Mouse (Mus musculus) CH12.LX (cell line): ENCODE results near the gene Gpr3. TPM values are rescaled to one million over a fixed set of nuclear protein-coding genes. Genes with fewer than 3 reads are reported as not detected.

Source experiments
- DNase-seq: peaks from one replicate; pipeline ENCODE4 v3.0.0-alpha.2; 2013; ENCODE audit errors: extremely low read depth
- H3K27ac ChIP-seq: 2 replicates; pipeline ENCODE4 v1.5.1; 2012; ENCODE audit warnings: low read depth, mild to moderate bottlenecking, control low read depth, moderate library complexity; ENCODE audit not compliant: insufficient read depth
- H3K27me3 ChIP-seq: replicated peaks from 2 replicates; pipeline ENCODE3; 2012; ENCODE audit warnings: inconsistent platforms
- H3K36me3 ChIP-seq, 2 experiments: replicated peaks in 1 of 2; 2 replicates each; pipeline versions ENCODE3 to v1.6.1; 2012; ENCODE audit warnings: inconsistent platforms in 1 of 2, low read length in 1 of 2, mild to moderate bottlenecking in 1 of 2, mixed read lengths in 1 of 2, moderate library complexity in 1 of 2; ENCODE audit not compliant: control insufficient read depth in 1 of 2, insufficient read depth in 1 of 2
- H3K4me1 ChIP-seq, 2 experiments: 2 replicates each; pipeline ENCODE4 v1.6.1; 2012; ENCODE audit warnings: inconsistent platforms in 1 of 2, moderate library complexity in 1 of 2; ENCODE audit not compliant: insufficient read depth in 2 of 2, control insufficient read depth in 1 of 2
- H3K4me2 ChIP-seq: 2 replicates; pipeline ENCODE4 v1.6.1; 2012; ENCODE audit warnings: low read depth, mild to moderate bottlenecking, control low read depth; ENCODE audit not compliant: poor library complexity, insufficient read depth, severe bottlenecking
- H3K4me3 ChIP-seq, 3 experiments: fragments of 150-350 bp in 1 of 3; sonication (generic) in 1 of 3; replicated peaks in 1 of 3; 2 replicates each; pipeline versions ENCODE3 to v1.5.1; 2011 to 2012; ENCODE audit warnings: low read depth in 2 of 3, low read length in 2 of 3, mild to moderate bottlenecking in 2 of 3, moderate library complexity in 2 of 3, control low read depth in 1 of 3, improper control_type of control experiment in 1 of 3, inconsistent platforms in 1 of 3, mixed read lengths in 1 of 3; ENCODE audit not compliant: poor library complexity in 1 of 3
- H3K79me2 ChIP-seq: replicated peaks from 2 replicates; pipeline ENCODE4 v1.6.1; 2012; ENCODE audit warnings: mild to moderate bottlenecking, moderate library complexity; ENCODE audit not compliant: control insufficient read depth, poor library complexity, insufficient read depth, severe bottlenecking; ENCODE audit errors: extremely low read depth
- H3K9ac ChIP-seq: 2 replicates; pipeline ENCODE4 v1.6.1; 2012; ENCODE audit warnings: low read depth, mild to moderate bottlenecking, control low read depth, moderate library complexity; ENCODE audit not compliant: insufficient read depth
- H3K9me3 ChIP-seq: replicated peaks from 2 replicates; pipeline ENCODE3; 2012; ENCODE audit warnings: low read length, inconsistent platforms, mixed read lengths
- BHLHE40 ChIP-seq: IDR thresholded peaks from 2 replicates; pipeline ENCODE4 v1.6.1; 2011; ENCODE audit warnings: mild to moderate bottlenecking, low read depth, low read length, improper control_type of control experiment
- CTCF ChIP-seq, 2 experiments: IDR thresholded peaks in 1 of 2; conservative IDR thresholded peaks in 1 of 2; 2 replicates each; pipeline ENCODE4 v1.5.1; 2011 to 2012; ENCODE audit warnings: low read depth in 2 of 2, low read length in 2 of 2, improper control_type of control experiment in 1 of 2, inconsistent platforms in 1 of 2, mild to moderate bottlenecking in 1 of 2, moderate library complexity in 1 of 2
- MAX ChIP-seq: IDR thresholded peaks from 2 replicates; pipeline ENCODE4 v1.6.1; 2011; ENCODE audit warnings: low read length, improper control_type of control experiment
- MXI1 ChIP-seq: IDR thresholded peaks from 2 replicates; pipeline ENCODE4 v1.6.1; 2011; ENCODE audit warnings: mild to moderate bottlenecking, low read depth, low read length, improper control_type of control experiment
- MYC ChIP-seq: IDR thresholded peaks from 2 replicates; pipeline ENCODE4 v1.6.1; 2011; ENCODE audit warnings: low read depth, mild to moderate bottlenecking, improper control_type of control experiment, low read length
- NELFE ChIP-seq: IDR thresholded peaks from 2 replicates; pipeline ENCODE4 v1.6.1; 2011; ENCODE audit warnings: low read depth, low read length, improper control_type of control experiment
- NRF1 ChIP-seq: IDR thresholded peaks from 2 replicates; pipeline ENCODE4 v1.6.1; 2014; ENCODE audit warnings: low read depth, mild to moderate bottlenecking, inconsistent platforms, low read length, improper control_type of control experiment, moderate library complexity
- POLR2A ChIP-seq: IDR thresholded peaks from 2 replicates; pipeline ENCODE4 v1.6.1; 2011; ENCODE audit warnings: low read depth, mild to moderate bottlenecking, improper control_type of control experiment, low read length
- SIN3A ChIP-seq: IDR thresholded peaks from 2 replicates; pipeline ENCODE4 v1.6.1; 2012; ENCODE audit warnings: low read length, improper control_type of control experiment, inconsistent platforms
- SMC3 ChIP-seq: IDR thresholded peaks from 2 replicates; pipeline ENCODE4 v1.6.1; 2011; ENCODE audit warnings: low read depth, low read length, improper control_type of control experiment
- USF2 ChIP-seq: conservative IDR thresholded peaks from 2 replicates; pipeline ENCODE4 v1.6.1; 2011; ENCODE audit warnings: low read depth, low read length, improper control_type of control experiment
- ZC3H11A ChIP-seq: IDR thresholded peaks from 2 replicates; pipeline ENCODE4 v1.6.1; 2012; ENCODE audit warnings: low read depth, mild to moderate bottlenecking, inconsistent platforms, low read length, improper control_type of control experiment
- dilution Hi-C: fragments of 300-500 bp; cut with MboI; formaldehyde crosslinking; loops from 2 replicates; pipeline ENCODE4 v1.14.3; 2020; ENCODE audit warnings: low sequenced_read_pairs; ENCODE audit not compliant: extremely low pct_unique_long_range_greater_than_20kb, extremely low pct_ligation_motif_present
- in situ Hi-C: fragments of 300-500 bp; cut with MboI; formaldehyde crosslinking; loops from 3 replicates; pipeline ENCODE4 v1.14.3; 2019; ENCODE audit warnings: low sequenced_read_pairs, low pct_ligation_motif_present, low pct_unique_long_range_greater_than_20kb, mixed read lengths
- polyA plus RNA-seq: library from polyadenylated mRNA; unstranded; fragments of >175 nt; gene quantifications from 2 replicates; pipeline ENCODE4 v1.2.1, GENCODE M21; 2012; ENCODE audit warnings: low read depth; ENCODE audit not compliant: insufficient read length
- total RNA-seq, 2 experiments: library from RNA; depleted of rRNA; stranded (reverse); fragments of 300-350 nt in 1 of 2; fragments of >200 nt in 1 of 2; gene quantifications; 2 replicates each; pipeline ENCODE4 v1.2.3; 2012 to 2014

Gpr3 gene
- total and polyA plus RNA-seq, 3 experiments = 0.11 to 0.13 TPM; not detected in 1

- in situ Hi-C loops = no loop called here
- Histone ChIP-seq H3K79me2 (no peaks in the 10 kb centered on the region), H3K4me2 (peak within 1 kb of the TSS; percentile 93), H3K9ac (peak within 1 kb of the TSS; percentile 60), H3K27ac (no peak within 1 kb of the TSS), H3K36me3 (no peaks in the 10 kb centered on the region), H3K4me3 (peak within 1 kb of the TSS; percentile 49 to 64 (median 50)), H3K4me1 (peaks cover 3 to 22% of the 10 kb centered on the region in 2 experiments; a peak in 3 of 4 replicates), H3K9me3 (peaks cover 2% of the 10 kb centered on the region), H3K27me3 (peaks cover 53% of the 10 kb centered on the region)
- dilution Hi-C loops = no loop called here
- no peak for DNase-seq
- TF ChIP-seq MXI1 = no peak
- TF ChIP-seq POLR2A = no peak
- no peak for TF ChIP-seq SMC3
- TF ChIP-seq SIN3A = no peak
- TF ChIP-seq NELFE = no peak
- no peak for TF ChIP-seq ZC3H11A
- TF ChIP-seq BHLHE40 = no peak
- TF ChIP-seq MYC = no peak
- TF ChIP-seq NRF1 = no peak
Measured at GRCm38 (mm10) chr4:133240490-133240921, 28.2 kb upstream of the Gpr3 start, which contains the start of gene Map3k6. TSS of gene Map3k6 (plus strand) at chr4:133240818.

- no peak overlapping the region for H3K4me2 ChIP-seq
- H3K9ac ChIP-seq = no peak overlapping the region
- peak; percentile 48 for DNase-seq
- no peaks in the 10 kb centered on the region for H3K79me2 ChIP-seq
- no peaks in the 10 kb centered on the region for H3K36me3 ChIP-seq
- H3K4me1 ChIP-seq = peaks cover 3 to 22% of the 10 kb centered on the region in 2 experiments; a peak in 3 of 4 replicates
- TF ChIP-seq USF2 = no peak
- H3K27ac ChIP-seq = no peak overlapping the region
- peaks cover 2% of the 10 kb centered on the region for H3K9me3 ChIP-seq
- dilution Hi-C loops (no loop called here), in situ Hi-C loops (no loop called here)
- H3K27me3 ChIP-seq = peaks cover 32% of the 10 kb centered on the region
- no peak overlapping the region for H3K4me3 ChIP-seq
Measured at GRCm38 (mm10) chr4:133237911-133238310, 25.6 kb upstream of the Gpr3 start.

GRCm38 (mm10) chr4:133235415-133235814 lies 23.1 kb upstream of the Gpr3 start:
- in situ Hi-C loops = no loop called here
- Histone ChIP-seq H3K4me1 (peaks cover 3 to 14% of the 10 kb centered on the region in 2 experiments; a peak in 3 of 4 replicates), H3K36me3 (no peaks in the 10 kb centered on the region), H3K9me3 (peaks cover 7% of the 10 kb centered on the region)
- DNase-seq = no peak
- TF ChIP-seq SMC3 (no peak), CTCF (conservative IDR thresholded peaks at IDR 0.05 in 1 of 2, IDR thresholded peaks at IDR 0.05 in 1 of 2; ENCODE audit: low read depth in 2 of 2, low read length in 2 of 2) (0 out of 4 replicates have a peak, but pooled peaks of 1 of the 2 experiments have one; percentile 3), MAX (no peak)
- TF ChIP-seq, all 38 proteins: peak for 1
- Histone ChIP-seq H3K79me2 (no peaks in the 10 kb centered on the region), H3K4me2 (no peak overlapping the region), H3K27me3 (peaks cover 14% of the 10 kb centered on the region), H3K4me3 (no peak overlapping the region), H3K27ac (no peak overlapping the region), H3K9ac (no peak overlapping the region)
- dilution Hi-C loops = no loop called here
